Mouse (Mus musculus): ENCODE measurements around the gene Ccdc105.

Ccdc105 gene

GRCm38 (mm10) chr10:78716231-78716630, 36.6 kb downstream of the Ccdc105 start:
- DNase-seq (ENCODE audit: low read depth, low spot score): no peak

DNA sequence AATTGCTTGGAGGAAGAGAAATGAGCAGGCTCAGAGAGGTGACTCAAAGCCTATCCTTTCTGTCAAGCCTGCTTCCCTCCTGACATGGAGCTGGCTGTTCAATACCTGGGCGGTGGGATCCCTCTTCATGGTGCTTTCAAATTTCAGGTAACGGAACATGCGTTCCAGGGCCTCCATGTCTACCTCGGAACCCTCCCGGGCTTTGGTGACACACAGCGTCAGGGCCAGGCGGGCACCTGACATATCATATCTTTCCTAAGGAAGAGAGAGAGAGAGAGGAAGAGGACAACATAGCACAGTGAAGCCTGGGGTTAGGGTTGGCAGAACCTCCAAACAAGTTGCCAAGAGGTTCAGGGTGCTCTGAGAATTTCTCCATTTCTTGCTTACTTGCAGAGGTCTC, 37.7 kb downstream of the Ccdc105 start:
- DNase-seq (ENCODE audit: low read depth, low spot score): no peak

GRCm38 (mm10) chr10:78714129-78714528, 38.7 kb downstream of the Ccdc105 start:
- DNase-seq (ENCODE audit: low read depth, low spot score): no peak

GRCm38 (mm10) chr10:78710706-78711105, 42.2 kb downstream of the Ccdc105 start:
- no peak for DNase-seq (ENCODE audit: low read depth, low spot score)

- no peak for DNase-seq (ENCODE audit: low read depth, low spot score)
Measured at GRCm38 (mm10) chr10:78700881-78701280, 52.0 kb downstream of the Ccdc105 start.

Data from brain, embryonic 18.5 days (tissue).